Mouse (Mus musculus): ENCODE data around the gene Mien1. TPM values are rescaled to one million over a fixed set of nuclear protein-coding genes. Genes with fewer than 3 reads are reported as not detected.

The Mien1 gene
- polyA plus RNA-seq, 1 experiment, result 89.1 TPM

DNA sequence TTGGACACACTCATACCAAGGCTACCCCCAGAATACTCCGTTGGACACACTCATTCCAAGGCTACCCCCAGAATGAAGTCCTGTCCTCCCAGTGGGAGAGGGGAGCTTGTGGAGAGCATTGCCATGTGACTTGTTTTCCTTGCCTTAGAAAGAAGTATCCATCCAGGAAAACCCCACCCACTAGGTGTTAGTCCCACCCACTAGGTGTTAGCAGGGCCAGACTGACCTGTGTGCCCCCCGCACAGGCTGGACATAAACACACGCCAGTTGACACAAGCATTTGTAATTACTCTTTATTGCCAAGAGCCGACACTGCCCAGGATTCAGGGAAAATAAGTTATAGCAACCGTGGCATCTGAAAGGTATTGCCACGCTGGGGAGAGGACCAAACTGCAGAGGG, 1.4 kb downstream of the Mien1 start:
- Histone ChIP-seq H3K4me3 (replicated peaks) (peak overlapping the region; percentile 0), H3K27me3 (replicated peaks) (peaks cover 35% of the 10 kb centered on the region), H3K36me3 (replicated peaks; ENCODE audit: low read length) (peaks cover 13% of the 10 kb centered on the region), H3K9me3 (peaks cover 6% of the 10 kb centered on the region; the same call in 1 of the 2 replicates), H3K4me1 (peaks cover 25% of the 10 kb centered on the region)
- TF ChIP-seq GATA1 (IDR thresholded peaks at IDR 0.05; ENCODE audit: borderline replicate concordance, low read length) (no peak), FLI1 (IDR thresholded peaks at IDR 0.05; ENCODE audit: low read length) (no peak)

DNA sequence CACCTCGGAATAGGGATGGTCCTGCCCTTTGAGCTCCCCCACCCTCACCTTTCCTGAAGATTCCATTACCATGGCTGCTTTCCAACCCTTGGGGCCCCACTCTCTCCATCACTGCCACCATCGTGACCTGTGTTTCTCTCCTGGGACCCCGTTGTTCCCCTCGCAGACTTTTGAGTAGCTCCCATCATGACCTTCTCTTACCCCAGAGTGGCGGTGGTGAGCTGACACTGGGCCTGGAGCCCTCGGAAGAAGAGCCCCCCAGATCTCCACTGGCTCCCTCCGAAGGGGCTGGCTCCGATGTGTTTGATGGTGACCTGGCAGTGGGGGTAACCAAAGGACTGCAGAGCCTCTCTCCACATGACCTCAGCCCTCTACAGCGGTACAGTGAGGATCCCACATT, 3.1 kb downstream of the Mien1 start:
- H3K4me3 ChIP-seq (replicated peaks), result no peak overlapping the region
- peaks cover 13% of the 10 kb centered on the region for H3K36me3 ChIP-seq (replicated peaks; ENCODE audit: low read length)
- TF ChIP-seq GATA1 (IDR thresholded peaks at IDR 0.05; ENCODE audit: borderline replicate concordance, low read length), result no peak
- peaks cover 25% of the 10 kb centered on the region for H3K4me1 ChIP-seq
- H3K27me3 ChIP-seq (replicated peaks), result peaks cover 49% of the 10 kb centered on the region
- H3K9me3 ChIP-seq, result no peaks in the 10 kb centered on the region

DNA sequence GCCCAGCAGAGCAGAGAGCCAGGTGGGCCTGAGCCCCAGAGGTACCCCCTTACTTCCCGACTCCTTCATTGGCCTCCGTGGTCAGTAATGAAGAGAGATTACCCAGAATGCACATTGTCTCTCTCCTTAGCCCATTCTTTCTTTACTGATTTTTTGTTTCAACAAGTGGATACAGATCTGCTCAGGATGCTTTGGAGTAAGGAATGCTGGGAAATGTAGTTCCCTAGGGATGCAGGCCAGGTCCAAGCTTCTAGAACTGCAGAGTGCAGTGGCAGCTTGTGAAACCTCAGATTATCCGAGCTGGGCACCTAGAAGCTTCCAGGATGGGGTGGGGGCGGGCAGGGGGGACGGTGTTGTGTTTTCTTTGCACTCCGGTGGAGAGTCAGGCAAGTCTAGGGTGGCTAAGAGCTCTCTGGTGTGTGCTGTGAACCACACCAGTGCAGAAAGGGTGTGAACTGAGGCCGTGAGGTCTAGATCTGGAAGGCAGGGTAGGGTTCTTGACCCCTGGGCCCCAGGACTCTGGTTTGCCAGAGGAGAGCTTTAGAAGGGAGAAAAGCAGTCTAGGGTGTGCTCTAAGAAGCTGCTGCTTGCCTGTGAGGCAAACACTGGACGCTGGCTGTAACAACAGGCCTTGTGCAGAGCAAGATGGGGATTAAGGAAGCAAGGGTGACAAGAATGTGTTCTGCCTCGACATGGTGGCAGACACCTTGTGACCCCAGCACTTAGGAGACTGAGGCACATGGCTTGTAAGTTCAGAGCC, 6.9 kb downstream of the Mien1 start:
- peak overlapping the region; percentile 10 for H3K4me3 ChIP-seq (replicated peaks)
- H3K4me1 ChIP-seq, result peaks cover 11% of the 10 kb centered on the region; the same call in 1 of the 2 replicates
- H3K27me3 ChIP-seq (replicated peaks), result peaks cover 77% of the 10 kb centered on the region
- H3K36me3 ChIP-seq (replicated peaks; ENCODE audit: low read length), result peaks cover 4% of the 10 kb centered on the region
- TF ChIP-seq FLI1 (IDR thresholded peaks at IDR 0.05; ENCODE audit: low read length), result no peak
- no peaks in the 10 kb centered on the region for H3K9me3 ChIP-seq

DNA sequence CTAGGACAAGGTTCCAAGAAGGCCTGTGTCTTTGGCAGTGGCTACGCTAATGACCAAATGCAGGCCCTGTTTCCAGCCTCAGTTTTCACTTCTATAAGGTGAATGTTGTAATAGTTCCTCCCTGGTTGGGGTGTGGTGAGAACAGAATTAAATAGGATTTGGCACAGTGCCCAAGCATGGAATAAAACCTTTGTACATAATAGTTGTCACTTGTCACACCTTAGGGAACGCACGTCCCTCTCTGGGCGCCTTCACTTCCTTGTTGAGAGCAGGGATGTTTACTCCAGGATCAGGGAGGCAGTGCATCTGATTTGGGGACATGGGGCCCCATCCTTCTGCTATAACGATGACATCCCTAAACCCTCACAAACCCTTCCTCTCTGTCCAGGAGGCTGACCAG, 10.4 kb downstream of the Mien1 start:
- no peaks in the 10 kb centered on the region for H3K36me3 ChIP-seq (replicated peaks; ENCODE audit: low read length)
- peaks cover 80% of the 10 kb centered on the region for H3K27me3 ChIP-seq (replicated peaks)
- no peaks in the 10 kb centered on the region for H3K4me1 ChIP-seq
- H3K9me3 ChIP-seq, result no peaks in the 10 kb centered on the region
- TF ChIP-seq FLI1 (IDR thresholded peaks at IDR 0.05; ENCODE audit: low read length), result no peak
- no peak for TF ChIP-seq GATA1 (IDR thresholded peaks at IDR 0.05; ENCODE audit: borderline replicate concordance, low read length)
- no peak overlapping the region for H3K4me3 ChIP-seq (replicated peaks)

DNA sequence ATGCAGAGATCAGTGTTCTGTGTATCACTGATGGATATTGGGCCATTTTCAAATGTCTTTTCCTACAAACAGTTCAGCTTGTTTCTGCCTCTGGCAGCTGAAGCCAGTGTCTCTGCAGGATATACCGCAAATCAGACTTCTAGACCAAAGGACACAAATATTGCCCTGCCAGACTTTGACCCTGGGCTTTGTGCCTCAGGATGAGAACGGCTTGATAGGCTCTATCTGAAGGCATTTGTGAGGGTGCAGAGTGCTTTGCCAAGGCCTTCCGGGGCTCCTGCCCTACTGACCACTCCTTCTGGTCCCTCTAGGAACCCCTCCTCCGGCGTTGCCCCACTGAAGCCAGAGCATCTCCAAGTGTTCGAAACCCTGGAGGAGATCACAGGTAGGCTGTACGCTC, 12.2 kb downstream of the Mien1 start:
- Histone ChIP-seq H3K36me3 (replicated peaks; ENCODE audit: low read length) (no peaks in the 10 kb centered on the region), H3K27me3 (replicated peaks) (peaks cover 82% of the 10 kb centered on the region), H3K4me1 (no peaks in the 10 kb centered on the region), H3K9me3 (no peaks in the 10 kb centered on the region), H3K4me3 (replicated peaks) (no peak overlapping the region)
- no peak for TF ChIP-seq FLI1 (IDR thresholded peaks at IDR 0.05; ENCODE audit: low read length)
- no peak for TF ChIP-seq GATA1 (IDR thresholded peaks at IDR 0.05; ENCODE audit: borderline replicate concordance, low read length)

DNA sequence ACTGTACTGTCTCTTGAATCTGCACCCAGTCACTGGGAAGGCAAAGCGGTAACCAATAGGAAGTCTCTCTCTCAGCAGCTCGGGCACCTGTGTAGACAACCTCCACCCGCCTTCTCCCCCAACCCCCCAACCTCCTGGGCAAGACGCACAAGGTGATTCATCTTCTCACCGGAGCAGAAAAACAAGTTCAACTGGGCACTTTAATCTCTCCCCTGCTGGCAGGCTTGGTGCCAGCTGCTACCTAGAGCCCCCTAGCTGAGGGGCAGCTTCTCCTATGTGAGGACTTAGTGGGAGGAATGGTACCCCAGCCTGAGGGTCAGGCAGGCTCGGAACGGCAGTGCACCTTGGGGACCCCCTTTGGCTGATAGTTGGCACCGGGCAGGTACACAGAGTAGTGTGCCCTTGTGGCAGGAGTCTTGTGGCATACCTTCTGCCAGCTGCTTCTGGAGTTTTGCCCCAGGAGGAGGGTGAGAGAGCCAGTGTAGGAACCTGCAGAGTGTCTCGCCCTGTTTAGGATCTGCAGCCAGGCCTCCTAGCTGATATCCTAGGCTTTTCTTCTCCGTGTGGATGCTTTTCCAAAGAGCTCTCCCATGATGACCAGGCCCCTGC, 19.7 kb downstream of the Mien1 start:
- Histone ChIP-seq H3K36me3 (replicated peaks; ENCODE audit: low read length) (no peaks in the 10 kb centered on the region), H3K27me3 (replicated peaks) (peaks cover 94% of the 10 kb centered on the region)
- TF ChIP-seq FLI1 (IDR thresholded peaks at IDR 0.05; ENCODE audit: low read length) (no peak), GATA1 (IDR thresholded peaks at IDR 0.05; ENCODE audit: borderline replicate concordance, low read length) (no peak)

DNA sequence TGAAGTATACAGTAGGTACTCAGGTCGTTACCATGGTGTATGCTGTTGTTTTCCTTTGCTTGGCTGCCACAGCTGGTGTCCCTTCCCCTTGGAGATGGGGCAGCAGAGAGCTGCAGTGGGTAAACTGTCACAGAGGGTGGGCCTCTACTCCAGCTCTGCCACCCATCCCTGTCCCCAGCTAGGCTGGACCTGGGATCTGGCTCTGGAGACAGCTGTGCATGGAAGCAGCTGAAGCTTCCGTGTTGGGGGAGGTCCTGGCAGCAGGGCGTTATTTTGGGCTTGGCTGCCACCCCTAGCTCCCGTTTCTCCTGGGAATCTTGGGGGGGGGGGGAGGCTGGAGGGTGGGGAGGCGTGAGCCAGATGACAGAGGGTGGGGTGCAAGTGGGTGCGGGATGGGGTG, 20.5 kb downstream of the Mien1 start:
- no peak for TF ChIP-seq GATA1 (IDR thresholded peaks at IDR 0.05; ENCODE audit: borderline replicate concordance, low read length)
- TF ChIP-seq FLI1 (IDR thresholded peaks at IDR 0.05; ENCODE audit: low read length), result no peak
- no peaks in the 10 kb centered on the region for H3K36me3 ChIP-seq (replicated peaks; ENCODE audit: low read length)
- H3K27me3 ChIP-seq (replicated peaks), result peaks cover 94% of the 10 kb centered on the region
- no peak overlapping the region for H3K4me3 ChIP-seq (replicated peaks)
- no peaks in the 10 kb centered on the region for H3K9me3 ChIP-seq
- H3K4me1 ChIP-seq, result peaks cover 11% of the 10 kb centered on the region; the same call in 1 of the 2 replicates

More for the DNA sequence above, 19.7 kb downstream of the Mien1 start:
- no peak overlapping the region for H3K4me3 ChIP-seq (replicated peaks)
- H3K9me3 ChIP-seq, result no peaks in the 10 kb centered on the region
- H3K4me1 ChIP-seq, result peaks cover 4% of the 10 kb centered on the region; the same call in 1 of the 2 replicates

DNA sequence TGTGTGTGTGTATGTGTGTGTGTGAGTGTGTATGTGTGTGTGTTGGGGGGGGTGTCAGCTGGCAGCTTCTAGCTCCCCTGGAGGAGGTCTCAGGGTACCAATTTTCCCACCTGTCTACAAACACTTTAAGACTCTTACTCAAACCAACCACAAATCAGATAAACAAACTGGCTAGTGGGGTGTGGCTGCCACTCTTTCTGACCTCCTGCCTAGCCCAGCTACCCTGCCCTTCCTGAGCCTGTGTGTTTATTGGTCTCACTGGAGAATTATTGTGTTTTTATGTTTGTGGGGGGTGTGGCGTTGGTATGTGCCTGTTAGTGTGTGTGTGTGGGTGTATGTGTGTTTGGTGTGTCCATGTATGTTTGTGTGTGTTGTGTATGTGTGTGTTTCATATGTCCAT, 21.7 kb downstream of the Mien1 start:
- Histone ChIP-seq H3K27me3 (replicated peaks) (peaks cover 96% of the 10 kb centered on the region), H3K9me3 (no peaks in the 10 kb centered on the region), H3K4me1 (peaks cover 22% of the 10 kb centered on the region), H3K36me3 (replicated peaks; ENCODE audit: low read length) (no peaks in the 10 kb centered on the region), H3K4me3 (replicated peaks) (no peak overlapping the region)
- TF ChIP-seq FLI1 (IDR thresholded peaks at IDR 0.05; ENCODE audit: low read length), result no peak
- no peak for TF ChIP-seq GATA1 (IDR thresholded peaks at IDR 0.05; ENCODE audit: borderline replicate concordance, low read length)

DNA sequence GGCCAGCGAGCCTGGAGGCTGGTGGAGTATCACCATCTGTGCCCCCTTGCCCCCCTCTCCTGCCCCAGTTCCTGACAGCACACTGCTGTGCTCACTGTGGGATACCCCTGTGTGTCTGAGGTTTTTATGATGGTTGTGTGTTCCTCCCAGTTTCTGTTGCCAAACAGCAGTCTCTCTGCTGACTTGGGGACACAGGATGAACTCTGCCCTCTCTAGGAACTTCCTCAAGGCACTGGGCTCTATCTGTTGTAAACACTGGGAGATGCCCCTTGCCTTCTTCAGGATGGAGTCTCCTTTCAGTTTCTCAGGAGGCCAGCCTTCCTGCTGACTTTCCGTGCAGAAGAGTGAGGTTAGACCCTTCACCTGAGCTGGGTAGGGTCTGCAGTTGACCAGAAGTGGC, 24.6 kb downstream of the Mien1 start:
- no peak overlapping the region for H3K4me3 ChIP-seq (replicated peaks)
- H3K27me3 ChIP-seq (replicated peaks), result peaks cover 96% of the 10 kb centered on the region
- TF ChIP-seq GATA1 (IDR thresholded peaks at IDR 0.05; ENCODE audit: borderline replicate concordance, low read length) (no peak), FLI1 (IDR thresholded peaks at IDR 0.05; ENCODE audit: low read length) (no peak)
- no peaks in the 10 kb centered on the region for H3K36me3 ChIP-seq (replicated peaks; ENCODE audit: low read length)
- no peaks in the 10 kb centered on the region for H3K9me3 ChIP-seq
- H3K4me1 ChIP-seq, result peaks cover 23% of the 10 kb centered on the region

DNA sequence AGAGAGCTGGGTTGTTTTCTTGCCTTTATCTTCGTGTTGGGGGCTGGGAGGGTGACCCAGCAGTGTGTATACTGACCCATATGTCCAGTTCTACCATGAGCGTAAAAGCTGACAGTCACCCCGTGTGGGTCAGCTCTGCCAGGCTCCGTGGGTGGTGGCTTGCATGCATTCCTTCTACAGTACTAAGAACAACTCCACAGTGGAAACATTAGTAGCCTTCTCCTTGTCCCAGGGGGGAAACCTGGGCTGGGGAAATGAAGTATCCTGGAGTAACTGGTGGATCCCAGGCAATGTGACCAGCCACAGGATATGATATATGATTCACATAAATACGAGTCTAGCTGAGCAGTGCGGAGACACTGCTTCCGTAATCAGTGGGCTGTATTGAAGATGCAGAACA, 25.1 kb downstream of the Mien1 start:
- Histone ChIP-seq H3K36me3 (replicated peaks; ENCODE audit: low read length) (no peaks in the 10 kb centered on the region), H3K9me3 (no peaks in the 10 kb centered on the region), H3K4me3 (replicated peaks) (no peak overlapping the region), H3K27me3 (replicated peaks) (peaks cover 95% of the 10 kb centered on the region), H3K4me1 (peaks cover 23% of the 10 kb centered on the region)
- TF ChIP-seq FLI1 (IDR thresholded peaks at IDR 0.05; ENCODE audit: low read length), result no peak
- TF ChIP-seq GATA1 (IDR thresholded peaks at IDR 0.05; ENCODE audit: borderline replicate concordance, low read length), result no peak
